Mouse (Mus musculus): ENCODE results near the gene Tnfsf10. TPM values are rescaled to one million over a fixed set of nuclear protein-coding genes. Genes with fewer than 3 reads are reported as not detected.

The Tnfsf10 gene
- polyA plus RNA-seq, 1 experiment: 1.1 TPM

- TF ChIP-seq POLR2A (IDR thresholded peaks at IDR 0.05; ENCODE audit: borderline replicate concordance, control insufficient read depth, low read depth, low read length) (no peak), CTCF (IDR thresholded peaks at IDR 0.05; ENCODE audit: control insufficient read depth, insufficient read depth, low read length) (no peak)
- WGBS: 78% methylated on average over 1 of the region's 1 CpGs
- Histone ChIP-seq H3K4me1 (ENCODE audit: control insufficient read depth, insufficient read depth, low read length) (no peaks in the 10 kb centered on the region; the same call in 1 of the 2 replicates), H3K27ac (ENCODE audit: control insufficient read depth, insufficient read depth, low read depth, low read length, poor library complexity) (no peak overlapping the region), H3K4me3 (replicated peaks; ENCODE audit: control insufficient read depth, low read depth, low read length) (no peak overlapping the region)
Measured at GRCm38 (mm10) chr3:27319650-27320049, 2.8 kb downstream of the Tnfsf10 start.

- WGBS: 68% methylated on average over 9 of the region's 9 CpGs
- no peak overlapping the region for H3K4me3 ChIP-seq (replicated peaks; ENCODE audit: control insufficient read depth, low read depth, low read length)
- TF ChIP-seq POLR2A (IDR thresholded peaks at IDR 0.05; ENCODE audit: borderline replicate concordance, control insufficient read depth, low read depth, low read length): no peak
- TF ChIP-seq CTCF (IDR thresholded peaks at IDR 0.05; ENCODE audit: control insufficient read depth, insufficient read depth, low read length): no peak
- H3K27ac ChIP-seq (ENCODE audit: control insufficient read depth, insufficient read depth, low read depth, low read length, poor library complexity): no peak overlapping the region
- H3K4me1 ChIP-seq (ENCODE audit: control insufficient read depth, insufficient read depth, low read length): no peaks in the 10 kb centered on the region; the same call in 1 of the 2 replicates
Measured at GRCm38 (mm10) chr3:27320613-27321495, 4.0 kb downstream of the Tnfsf10 start.

GRCm38 (mm10) chr3:27322591-27322990, 5.8 kb downstream of the Tnfsf10 start:
- Histone ChIP-seq H3K27ac (ENCODE audit: control insufficient read depth, insufficient read depth, low read depth, low read length, poor library complexity) (no peak overlapping the region), H3K4me1 (ENCODE audit: control insufficient read depth, insufficient read depth, low read length) (no peaks in the 10 kb centered on the region; the same call in 1 of the 2 replicates)
- WGBS: 60% methylated on average over 9 of the region's 9 CpGs

GRCm38 (mm10) chr3:27323551-27323950, 6.7 kb downstream of the Tnfsf10 start:
- no peak overlapping the region for H3K27ac ChIP-seq (ENCODE audit: control insufficient read depth, insufficient read depth, low read depth, low read length, poor library complexity)
- WGBS: 81% methylated on average over 5 of the region's 5 CpGs
- no peak for TF ChIP-seq CTCF (IDR thresholded peaks at IDR 0.05; ENCODE audit: control insufficient read depth, insufficient read depth, low read length)
- no peak for TF ChIP-seq POLR2A (IDR thresholded peaks at IDR 0.05; ENCODE audit: borderline replicate concordance, control insufficient read depth, low read depth, low read length)
- H3K4me1 ChIP-seq (ENCODE audit: control insufficient read depth, insufficient read depth, low read length): no peaks in the 10 kb centered on the region; the same call in 1 of the 2 replicates
- H3K4me3 ChIP-seq (replicated peaks; ENCODE audit: control insufficient read depth, low read depth, low read length): no peak overlapping the region

More at GRCm38 (mm10) chr3:27322591-27322990, 5.8 kb downstream of the Tnfsf10 start:
- TF ChIP-seq CTCF (IDR thresholded peaks at IDR 0.05; ENCODE audit: control insufficient read depth, insufficient read depth, low read length): no peak
- TF ChIP-seq POLR2A (IDR thresholded peaks at IDR 0.05; ENCODE audit: borderline replicate concordance, control insufficient read depth, low read depth, low read length): no peak
- no peak overlapping the region for H3K4me3 ChIP-seq (replicated peaks; ENCODE audit: control insufficient read depth, low read depth, low read length)

- 70% methylated on average over 4 of the region's 4 CpGs for WGBS
- TF ChIP-seq POLR2A (IDR thresholded peaks at IDR 0.05; ENCODE audit: borderline replicate concordance, control insufficient read depth, low read depth, low read length): no peak
- TF ChIP-seq CTCF (IDR thresholded peaks at IDR 0.05; ENCODE audit: control insufficient read depth, insufficient read depth, low read length): no peak
- Histone ChIP-seq H3K4me1 (ENCODE audit: control insufficient read depth, insufficient read depth, low read length) (no peaks in the 10 kb centered on the region; the same call in 1 of the 2 replicates), H3K27ac (ENCODE audit: control insufficient read depth, insufficient read depth, low read depth, low read length, poor library complexity) (no peak overlapping the region), H3K4me3 (replicated peaks; ENCODE audit: control insufficient read depth, low read depth, low read length) (no peak overlapping the region)
Measured at GRCm38 (mm10) chr3:27326633-27327191, 9.9 kb downstream of the Tnfsf10 start.

GRCm38 (mm10) chr3:27330706-27331105, 13.9 kb downstream of the Tnfsf10 start:
- TF ChIP-seq CTCF (IDR thresholded peaks at IDR 0.05; ENCODE audit: control insufficient read depth, insufficient read depth, low read length): no peak
- TF ChIP-seq POLR2A (IDR thresholded peaks at IDR 0.05; ENCODE audit: borderline replicate concordance, control insufficient read depth, low read depth, low read length): no peak
- no peak overlapping the region for H3K27ac ChIP-seq (ENCODE audit: control insufficient read depth, insufficient read depth, low read depth, low read length, poor library complexity)
- no peaks in the 10 kb centered on the region for H3K4me1 ChIP-seq (ENCODE audit: control insufficient read depth, insufficient read depth, low read length)
- WGBS: 27% methylated on average over 5 of the region's 5 CpGs
- H3K4me3 ChIP-seq (replicated peaks; ENCODE audit: control insufficient read depth, low read depth, low read length): no peak overlapping the region

- 29% methylated on average over 6 of the region's 6 CpGs for WGBS
- H3K4me3 ChIP-seq (replicated peaks; ENCODE audit: control insufficient read depth, low read depth, low read length): no peak overlapping the region
- TF ChIP-seq POLR2A (IDR thresholded peaks at IDR 0.05; ENCODE audit: borderline replicate concordance, control insufficient read depth, low read depth, low read length) (no peak), CTCF (IDR thresholded peaks at IDR 0.05; ENCODE audit: control insufficient read depth, insufficient read depth, low read length) (no peak)
- H3K4me1 ChIP-seq (ENCODE audit: control insufficient read depth, insufficient read depth, low read length): no peaks in the 10 kb centered on the region
- no peak overlapping the region for H3K27ac ChIP-seq (ENCODE audit: control insufficient read depth, insufficient read depth, low read depth, low read length, poor library complexity)
Measured at GRCm38 (mm10) chr3:27338437-27338836, 21.6 kb downstream of the Tnfsf10 start.

- no peak overlapping the region for H3K27ac ChIP-seq (ENCODE audit: control insufficient read depth, insufficient read depth, low read depth, low read length, poor library complexity)
- 72% methylated on average over 3 of the region's 3 CpGs for WGBS
- no peak overlapping the region for H3K4me3 ChIP-seq (replicated peaks; ENCODE audit: control insufficient read depth, low read depth, low read length)
- no peaks in the 10 kb centered on the region for H3K4me1 ChIP-seq (ENCODE audit: control insufficient read depth, insufficient read depth, low read length)
- TF ChIP-seq POLR2A (IDR thresholded peaks at IDR 0.05; ENCODE audit: borderline replicate concordance, control insufficient read depth, low read depth, low read length) (no peak), CTCF (IDR thresholded peaks at IDR 0.05; ENCODE audit: control insufficient read depth, insufficient read depth, low read length) (no peak)
Measured at GRCm38 (mm10) chr3:27338887-27339286, 22.1 kb downstream of the Tnfsf10 start.
